Mouse (Mus musculus): Measurements from ENCODE around the gene Enox1. TPM values are rescaled to one million over a fixed set of nuclear protein-coding genes. Genes with fewer than 3 reads are reported as not detected.

Gene Enox1
- total and polyA plus RNA-seq, 2 experiments from 2014 or later: 29.1 to 42.7 TPM

- no peaks in the 10 kb centered on the region for H3K36me3 ChIP-seq (ENCODE audit: insufficient read depth, low read length)
- H3K9me3 ChIP-seq (ENCODE audit: low read length): no peaks in the 10 kb centered on the region
- no peak overlapping the region for H3K4me3 ChIP-seq (ENCODE audit: low read length)
- DNase-seq (ENCODE audit: low spot score) (no peak), ATAC-seq (no peak)
- no peaks in the 10 kb centered on the region for H3K4me1 ChIP-seq (ENCODE audit: insufficient read depth, low read length)
- no peak overlapping the region for H3K9ac ChIP-seq (replicated peaks; ENCODE audit: low read length)
- no peak overlapping the region for H3K27ac ChIP-seq
- WGBS: 90% methylated on average over 3 of the region's 3 CpGs
- TF ChIP-seq CTCF (IDR thresholded peaks at IDR 0.05; ENCODE audit: low read depth): no peak
- H3K4me2 ChIP-seq (ENCODE audit: low read depth, low read length): no peak overlapping the region
- no peaks in the 10 kb centered on the region for H3K27me3 ChIP-seq (ENCODE audit: insufficient read depth, low read length)
These were observed 189.7 kb downstream of the Enox1 start for GRCm38 (mm10) chr14:77346296-77346695.

- ATAC-seq (no peak), DNase-seq (ENCODE audit: low spot score) (no peak)
- Histone ChIP-seq H3K4me2 (ENCODE audit: low read depth, low read length) (no peak overlapping the region), H3K4me3 (ENCODE audit: low read length) (no peak overlapping the region), H3K27me3 (ENCODE audit: insufficient read depth, low read length) (no peaks in the 10 kb centered on the region), H3K27ac (no peak overlapping the region; the same call in 1 of the 2 replicates), H3K9ac (replicated peaks; ENCODE audit: low read length) (no peak overlapping the region), H3K36me3 (ENCODE audit: insufficient read depth, low read length) (no peaks in the 10 kb centered on the region), H3K9me3 (ENCODE audit: low read length) (no peaks in the 10 kb centered on the region), H3K4me1 (ENCODE audit: insufficient read depth, low read length) (0 out of 2 replicates have a peak, but pooled peaks cover 4% of the 10 kb centered on the region)
- no peak for TF ChIP-seq CTCF (IDR thresholded peaks at IDR 0.05; ENCODE audit: low read depth)
- WGBS: 64% methylated on average over 2 of the region's 2 CpGs
These were observed 195.3 kb downstream of the Enox1 start for GRCm38 (mm10) chr14:77351803-77352352.

- Histone ChIP-seq H3K4me2 (ENCODE audit: low read depth, low read length) (no peak overlapping the region), H3K27me3 (ENCODE audit: insufficient read depth, low read length) (no peaks in the 10 kb centered on the region), H3K36me3 (ENCODE audit: insufficient read depth, low read length) (no peaks in the 10 kb centered on the region), H3K9me3 (ENCODE audit: low read length) (no peaks in the 10 kb centered on the region), H3K4me1 (ENCODE audit: insufficient read depth, low read length) (no peaks in the 10 kb centered on the region), H3K4me3 (ENCODE audit: low read length) (no peak overlapping the region), H3K9ac (replicated peaks; ENCODE audit: low read length) (no peak overlapping the region), H3K27ac (no peak overlapping the region)
- ATAC-seq: no peak
- 90% methylated on average over 4 of the region's 4 CpGs for WGBS
- no peak for TF ChIP-seq CTCF (IDR thresholded peaks at IDR 0.05; ENCODE audit: low read depth)
- DNase-seq (ENCODE audit: low spot score): no peak
These were observed 206.1 kb downstream of the Enox1 start for GRCm38 (mm10) chr14:77362662-77363061.

GRCm38 (mm10) chr14:77368411-77368810 is 211.8 kb downstream of the Enox1 start:
- Histone ChIP-seq H3K36me3 (ENCODE audit: insufficient read depth, low read length) (no peaks in the 10 kb centered on the region), H3K9ac (replicated peaks; ENCODE audit: low read length) (no peak overlapping the region), H3K4me3 (ENCODE audit: low read length) (no peak overlapping the region), H3K4me1 (ENCODE audit: insufficient read depth, low read length) (no peaks in the 10 kb centered on the region), H3K27me3 (ENCODE audit: insufficient read depth, low read length) (no peaks in the 10 kb centered on the region), H3K9me3 (ENCODE audit: low read length) (no peaks in the 10 kb centered on the region), H3K27ac (no peak overlapping the region), H3K4me2 (ENCODE audit: low read depth, low read length) (no peak overlapping the region)
- no peak for TF ChIP-seq CTCF (IDR thresholded peaks at IDR 0.05; ENCODE audit: low read depth)
- DNase-seq (ENCODE audit: low spot score): no peak
- WGBS: 62% methylated on average over 8 of the region's 8 CpGs
- no peak for ATAC-seq

GRCm38 (mm10) chr14:77369070-77369469 is 212.5 kb downstream of the Enox1 start:
- ATAC-seq: no peak
- Histone ChIP-seq H3K4me3 (ENCODE audit: low read length) (no peak overlapping the region), H3K27me3 (ENCODE audit: insufficient read depth, low read length) (no peaks in the 10 kb centered on the region), H3K9ac (replicated peaks; ENCODE audit: low read length) (no peak overlapping the region), H3K9me3 (ENCODE audit: low read length) (no peaks in the 10 kb centered on the region), H3K27ac (no peak overlapping the region), H3K36me3 (ENCODE audit: insufficient read depth, low read length) (no peaks in the 10 kb centered on the region), H3K4me2 (ENCODE audit: low read depth, low read length) (no peak overlapping the region), H3K4me1 (ENCODE audit: insufficient read depth, low read length) (no peaks in the 10 kb centered on the region)
- TF ChIP-seq CTCF (IDR thresholded peaks at IDR 0.05; ENCODE audit: low read depth): no peak
- 77% methylated on average over 2 of the region's 2 CpGs for WGBS
- DNase-seq (ENCODE audit: low spot score): no peak

- Histone ChIP-seq H3K9ac (replicated peaks; ENCODE audit: low read length) (no peak overlapping the region), H3K27me3 (ENCODE audit: insufficient read depth, low read length) (no peaks in the 10 kb centered on the region), H3K27ac (no peak overlapping the region), H3K4me2 (ENCODE audit: low read depth, low read length) (no peak overlapping the region), H3K4me1 (ENCODE audit: insufficient read depth, low read length) (0 out of 2 replicates have a peak, but pooled peaks cover under 1% of the 10 kb centered on the region), H3K4me3 (ENCODE audit: low read length) (no peak overlapping the region), H3K36me3 (ENCODE audit: insufficient read depth, low read length) (no peaks in the 10 kb centered on the region), H3K9me3 (ENCODE audit: low read length) (no peaks in the 10 kb centered on the region)
- DNase-seq (ENCODE audit: low spot score): no peak
- TF ChIP-seq CTCF (IDR thresholded peaks at IDR 0.05; ENCODE audit: low read depth): no peak
- 92% methylated on average over 3 of the region's 3 CpGs for WGBS
- no peak for ATAC-seq
These were observed 214.0 kb downstream of the Enox1 start for GRCm38 (mm10) chr14:77370521-77370920.

GRCm38 (mm10) chr14:77371977-77372376 is 215.4 kb downstream of the Enox1 start:
- WGBS: 74% methylated on average over 5 of the region's 5 CpGs

More at GRCm38 (mm10) chr14:77371977-77372376, 215.4 kb downstream of the Enox1 start:
- Histone ChIP-seq H3K27me3 (ENCODE audit: insufficient read depth, low read length) (no peaks in the 10 kb centered on the region), H3K27ac (no peak overlapping the region), H3K36me3 (ENCODE audit: insufficient read depth, low read length) (no peaks in the 10 kb centered on the region), H3K4me3 (ENCODE audit: low read length) (no peak overlapping the region), H3K4me2 (ENCODE audit: low read depth, low read length) (no peak overlapping the region), H3K4me1 (ENCODE audit: insufficient read depth, low read length) (peaks cover 9% of the 10 kb centered on the region), H3K9me3 (ENCODE audit: low read length) (no peaks in the 10 kb centered on the region), H3K9ac (replicated peaks; ENCODE audit: low read length) (no peak overlapping the region)
- no peak for ATAC-seq
- DNase-seq (ENCODE audit: low spot score): no peak
- no peak for TF ChIP-seq CTCF (IDR thresholded peaks at IDR 0.05; ENCODE audit: low read depth)

All from hindbrain, postnatal 0 days (tissue).